Mouse (Mus musculus): ENCODE measurements around the gene Clock. TPM values are rescaled to one million over a fixed set of nuclear protein-coding genes. Genes with fewer than 3 reads are reported as not detected.

Gene Clock
- total RNA-seq (2021): 10 to 100 TPM; 49.2 to 54.3 TPM
- long read RNA-seq, experiment 1, full-length matches to known transcripts: 3 of 15 reads
- long read RNA-seq, experiment 1, partial matches to known transcripts: 2 of 15 reads
- long read RNA-seq, experiment 1, other reads (novel, unspliced or antisense): 10 of 15 reads
- long read RNA-seq, experiment 2, partial matches to known transcripts: 1 of 6 reads
- long read RNA-seq, experiment 2, other reads (novel, unspliced or antisense): 5 of 6 reads

GRCm38 (mm10) chr5:76304452-76305341, at the start of gene Clock:
Clock (minus strand) TSS chr5:76304792.
- intact Hi-C loops (cut with DNase I): loop anchor here (10.0 kb wide), 2 partner anchors 110 to 230 kb away; no protein-coding TSS in a partner anchor
- DNase-seq (ENCODE audit: low spot score in 2 of 2): peak; percentile 90 to 91

GRCm38 (mm10) chr5:76351953-76352611, 47.5 kb upstream of the Clock start:
- intact Hi-C loops (cut with DNase I): no loop called here
- peak in 1 of 2 experiments; percentile 34 for DNase-seq (ENCODE audit: low spot score in 2 of 2)

GRCm38 (mm10) chr5:76351537-76351936, 46.9 kb upstream of the Clock start:
- no peak for DNase-seq (ENCODE audit: low spot score in 2 of 2)
- intact Hi-C loops (cut with DNase I): no loop called here

- intact Hi-C loops (cut with DNase I): no loop called here
- peak in 1 of 2 experiments; percentile 70 for DNase-seq (ENCODE audit: low spot score in 2 of 2)
Measured at GRCm38 (mm10) chr5:76346137-76346536, 41.5 kb upstream of the Clock start.

GRCm38 (mm10) chr5:76340931-76341330, 36.3 kb upstream of the Clock start:
- DNase-seq (ENCODE audit: low spot score in 2 of 2): no peak
- intact Hi-C loops (cut with DNase I): no loop called here

- DNase-seq (ENCODE audit: low spot score in 2 of 2): no peak
- intact Hi-C loops (cut with DNase I): no loop called here
Measured at GRCm38 (mm10) chr5:76337100-76337499, 32.5 kb upstream of the Clock start.

- DNase-seq (ENCODE audit: low spot score in 2 of 2): no peak
- intact Hi-C loops (cut with DNase I): no loop called here
Measured at GRCm38 (mm10) chr5:76333833-76334232, 29.2 kb upstream of the Clock start.

GRCm38 (mm10) chr5:76330953-76331352, 26.4 kb upstream of the Clock start, which contains the start of gene Pdcl2:
Pdcl2 (minus strand) TSS chr5:76331156.
- intact Hi-C loops (cut with DNase I): no loop called here
- DNase-seq (ENCODE audit: low spot score in 2 of 2): no peak

GRCm38 (mm10) chr5:76327296-76327695, 22.7 kb upstream of the Clock start:
- no peak for DNase-seq (ENCODE audit: low spot score in 2 of 2)
- intact Hi-C loops (cut with DNase I): no loop called here

GRCm38 (mm10) chr5:76325113-76325512, 20.5 kb upstream of the Clock start:
- intact Hi-C loops (cut with DNase I): no loop called here
- peak; percentile 8 to 25 for DNase-seq (ENCODE audit: low spot score in 2 of 2)

- intact Hi-C loops (cut with DNase I): no loop called here
- DNase-seq (ENCODE audit: low spot score in 2 of 2): peak in 1 of 2 experiments; percentile 29
Measured at GRCm38 (mm10) chr5:76321249-76322196, 16.9 kb upstream of the Clock start.

GRCm38 (mm10) chr5:76308206-76308605, 3.6 kb upstream of the Clock start:
- intact Hi-C loops (cut with DNase I): loop anchor here (10.0 kb wide), 2 partner anchors 107 to 227 kb away; no protein-coding TSS in a partner anchor

GRCm38 (mm10) chr5:76306261-76306660, 1.7 kb upstream of the Clock start:
- intact Hi-C loops (cut with DNase I): loop anchor here (10.0 kb wide), 2 partner anchors 109 to 229 kb away; no protein-coding TSS in a partner anchor

More at GRCm38 (mm10) chr5:76308206-76308605, 3.6 kb upstream of the Clock start:
- DNase-seq (ENCODE audit: low spot score in 2 of 2): no peak

GRCm38 (mm10) chr5:76305616-76306015, 1.0 kb upstream of the Clock start:
- DNase-seq (ENCODE audit: low spot score in 2 of 2): no peak
- intact Hi-C loops (cut with DNase I): loop anchor here (10.0 kb wide), 2 partner anchors 109 to 229 kb away; no protein-coding TSS in a partner anchor

More at GRCm38 (mm10) chr5:76306261-76306660, 1.7 kb upstream of the Clock start:
- DNase-seq (ENCODE audit: low spot score in 2 of 2): no peak

- intact Hi-C loops (cut with DNase I): loop anchor here (10.0 kb wide), 2 partner anchors 111 to 231 kb away; no protein-coding TSS in a partner anchor
- peak; percentile 78 to 83 for DNase-seq (ENCODE audit: low spot score in 2 of 2)
Measured at GRCm38 (mm10) chr5:76303745-76304451, 694 bp downstream of the Clock start.

GRCm38 (mm10) chr5:76303379-76303744, 1.2 kb downstream of the Clock start:
- intact Hi-C loops (cut with DNase I): loop anchor here (10.0 kb wide), 2 partner anchors 111 to 231 kb away; no protein-coding TSS in a partner anchor
- no peak for DNase-seq (ENCODE audit: low spot score in 2 of 2)

- intact Hi-C loops (cut with DNase I): loop anchor here (10.0 kb wide), 2 partner anchors 113 to 233 kb away; no protein-coding TSS in a partner anchor
- no peak for DNase-seq (ENCODE audit: low spot score in 2 of 2)
Measured at GRCm38 (mm10) chr5:76302009-76302408, 2.6 kb downstream of the Clock start.

GRCm38 (mm10) chr5:76289234-76289691, 15.3 kb downstream of the Clock start:
- intact Hi-C loops (cut with DNase I): no loop called here

More at GRCm38 (mm10) chr5:76289234-76289691, 15.3 kb downstream of the Clock start:
- no peak for DNase-seq (ENCODE audit: low spot score in 2 of 2)
